Mouse (Mus musculus): Measurements from ENCODE around the gene Clip3. TPM values are rescaled to one million over a fixed set of nuclear protein-coding genes. Genes with fewer than 3 reads are reported as not detected.

Gene Clip3
- polyA plus RNA-seq, 1 experiment from 2014 or later: 3.2 TPM

DNA sequence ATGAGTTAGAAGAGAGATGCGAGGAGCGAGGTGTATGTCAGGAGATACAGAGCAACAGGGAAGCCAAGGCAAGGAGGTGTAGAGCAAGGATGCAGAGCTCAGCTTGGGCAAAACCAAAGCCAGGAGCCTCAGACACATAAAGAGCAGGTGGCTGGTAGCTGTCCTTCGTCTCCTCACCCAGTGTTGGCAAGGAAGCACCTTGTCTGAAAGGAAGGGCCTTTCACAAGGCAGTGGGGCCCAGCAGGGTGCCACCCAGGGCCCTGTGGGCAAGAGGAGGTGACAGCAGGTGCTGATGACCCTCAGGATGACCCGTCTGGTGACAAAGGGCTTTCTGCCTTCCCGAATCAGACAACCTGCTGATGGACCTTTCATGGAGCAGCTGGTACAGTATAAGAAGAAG is 43.0 kb downstream of the Clip3 start:
- Histone ChIP-seq H3K9ac (no peak overlapping the region), H3K36me3 (no peaks in the 10 kb centered on the region), H3K4me3 (no peak overlapping the region), H3K9me3 (replicated peaks) (no peaks in the 10 kb centered on the region), H3K4me2 (no peak overlapping the region), H3K27ac (no peak overlapping the region), H3K4me1 (no peaks in the 10 kb centered on the region), H3K27me3 (replicated peaks) (peaks cover 74% of the 10 kb centered on the region)
- 47% methylated on average over 5 of the region's 5 CpGs for WGBS (ENCODE audit: insufficient replicate concordance)
- ATAC-seq: no peak

DNA sequence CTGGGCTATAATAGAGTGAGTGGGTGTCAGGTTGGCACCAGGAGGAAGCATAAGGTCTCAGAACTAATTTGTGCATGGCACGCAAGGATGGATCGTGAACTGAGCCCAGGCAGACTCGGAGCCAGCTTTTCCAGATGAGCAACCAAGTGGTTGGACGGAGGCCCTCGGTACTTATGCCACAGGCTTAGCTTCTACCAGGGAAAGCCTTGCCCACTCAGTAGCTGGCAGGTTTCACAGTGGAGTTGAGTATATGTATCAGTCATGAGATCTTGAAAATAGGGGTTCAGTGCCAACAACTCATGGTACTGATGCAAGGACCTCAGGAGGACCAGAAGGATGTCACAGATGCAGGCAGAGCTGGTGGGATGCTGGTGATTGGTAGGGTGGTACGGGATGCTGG is 44.2 kb downstream of the Clip3 start:
- no peaks in the 10 kb centered on the region for H3K36me3 ChIP-seq
- ATAC-seq: no peak
- H3K27ac ChIP-seq: no peak overlapping the region
- no peaks in the 10 kb centered on the region for H3K4me1 ChIP-seq
- H3K4me2 ChIP-seq: no peak overlapping the region
- H3K9ac ChIP-seq: no peak overlapping the region
- peaks cover 68% of the 10 kb centered on the region for H3K27me3 ChIP-seq (replicated peaks)
- 62% methylated on average over 6 of the region's 6 CpGs for WGBS (ENCODE audit: insufficient replicate concordance)
- no peaks in the 10 kb centered on the region for H3K9me3 ChIP-seq (replicated peaks)
- H3K4me3 ChIP-seq: no peak overlapping the region

DNA sequence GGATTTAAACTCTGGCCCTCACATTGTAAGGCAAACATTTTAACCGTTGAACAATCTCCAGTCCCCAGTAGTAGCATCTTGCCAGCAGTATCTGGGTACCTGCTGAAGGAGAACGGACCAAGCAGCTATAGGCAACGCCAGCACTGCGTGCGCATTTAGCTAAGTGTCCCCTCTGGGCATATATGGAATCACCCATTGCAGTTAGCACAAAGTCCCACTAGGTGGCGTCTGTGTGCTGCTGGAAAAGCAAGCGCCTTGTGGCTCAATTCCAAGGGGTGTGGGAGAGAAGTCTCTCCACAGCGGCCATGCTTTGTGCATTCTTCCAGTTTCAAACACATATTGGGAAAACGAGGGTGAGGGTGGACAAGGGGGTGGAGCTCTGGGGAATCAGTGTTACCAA is 44.9 kb downstream of the Clip3 start:
- 3% methylated on average over 9 of the region's 9 CpGs for WGBS (ENCODE audit: insufficient replicate concordance)
- Histone ChIP-seq H3K27me3 (replicated peaks) (peaks cover 67% of the 10 kb centered on the region), H3K4me3 (no peak overlapping the region), H3K9me3 (replicated peaks) (no peaks in the 10 kb centered on the region), H3K4me2 (no peak overlapping the region), H3K4me1 (no peaks in the 10 kb centered on the region), H3K27ac (no peak overlapping the region), H3K9ac (no peak overlapping the region), H3K36me3 (no peaks in the 10 kb centered on the region)
- no peak for ATAC-seq

DNA sequence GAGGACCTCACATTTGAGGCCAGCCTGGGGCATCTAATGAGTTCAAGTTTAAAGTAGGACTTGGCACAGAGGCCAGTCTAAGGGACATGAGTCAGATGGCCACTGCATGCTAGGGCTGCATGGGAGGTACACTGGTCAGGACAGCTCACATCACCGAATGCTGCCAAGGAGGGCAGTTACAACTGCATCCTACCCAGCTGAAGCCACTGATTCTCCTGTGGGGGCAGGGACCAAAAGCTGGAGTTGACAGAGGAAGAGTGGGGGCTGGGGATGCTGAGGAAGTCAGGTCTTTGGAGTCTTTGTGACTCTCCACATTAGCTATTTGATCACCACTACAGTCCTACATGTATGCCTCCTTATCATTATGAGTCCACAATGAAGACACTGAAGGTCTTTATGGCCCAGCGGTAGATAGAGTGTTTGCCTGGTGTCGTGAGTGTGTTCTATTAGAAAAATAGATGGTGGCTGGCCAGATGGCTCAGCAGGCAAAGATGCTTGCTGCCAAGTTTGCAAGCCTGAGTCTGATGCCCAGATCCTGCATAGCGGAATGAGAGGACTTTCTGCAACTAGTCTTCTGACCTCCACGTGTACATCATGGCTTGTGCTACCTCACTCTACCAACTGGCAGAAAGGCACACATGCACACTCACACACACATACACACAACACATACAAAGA is 48.0 kb downstream of the Clip3 start:
- no peaks in the 10 kb centered on the region for H3K36me3 ChIP-seq
- no peak overlapping the region for H3K27ac ChIP-seq
- no peak overlapping the region for H3K4me2 ChIP-seq
- H3K9ac ChIP-seq: no peak overlapping the region
- H3K9me3 ChIP-seq (replicated peaks): no peaks in the 10 kb centered on the region
- ATAC-seq: no peak
- no peaks in the 10 kb centered on the region for H3K4me1 ChIP-seq
- H3K4me3 ChIP-seq: no peak overlapping the region
- 54% methylated on average over 5 of the region's 5 CpGs for WGBS (ENCODE audit: insufficient replicate concordance)
- peaks cover 40% of the 10 kb centered on the region for H3K27me3 ChIP-seq (replicated peaks)

DNA sequence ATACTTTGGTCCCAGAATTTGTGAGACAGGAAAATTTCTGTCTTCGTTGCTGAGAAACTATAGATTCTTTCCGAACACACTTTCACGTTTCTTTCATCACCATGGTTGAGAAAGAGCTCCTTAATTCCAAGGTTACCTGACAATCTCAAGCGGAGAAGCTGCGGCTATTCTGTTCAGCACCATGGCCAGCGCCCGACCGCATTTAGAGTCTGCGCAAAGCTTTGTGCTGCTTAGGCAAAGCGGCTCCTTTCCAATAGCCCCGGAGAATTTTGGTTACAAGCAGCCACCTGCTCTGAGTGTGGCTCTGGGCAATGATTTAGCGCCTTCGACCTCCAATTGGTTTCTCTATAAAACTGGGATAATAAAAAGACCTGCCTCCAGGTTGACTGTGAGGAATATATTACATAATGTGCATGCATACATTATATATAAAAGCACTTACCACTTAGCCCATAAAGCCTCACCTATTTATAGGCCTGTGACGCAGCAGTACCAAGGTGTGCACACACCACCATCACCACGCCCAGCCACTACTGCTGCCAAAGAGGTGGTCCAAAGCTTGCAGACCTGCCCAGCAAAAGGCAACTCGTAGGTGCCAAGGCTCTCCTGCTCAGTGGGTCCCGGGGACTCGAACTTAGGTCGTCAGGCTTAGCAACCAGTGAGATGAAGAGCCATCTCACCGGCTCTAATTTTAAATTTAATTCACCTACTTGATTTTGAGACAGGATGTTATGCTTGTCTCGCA is 55.3 kb downstream of the Clip3 start:
- no peak overlapping the region for H3K27ac ChIP-seq
- ATAC-seq: no peak
- WGBS (ENCODE audit: insufficient replicate concordance): 21% methylated on average over 21 of the region's 21 CpGs

DNA sequence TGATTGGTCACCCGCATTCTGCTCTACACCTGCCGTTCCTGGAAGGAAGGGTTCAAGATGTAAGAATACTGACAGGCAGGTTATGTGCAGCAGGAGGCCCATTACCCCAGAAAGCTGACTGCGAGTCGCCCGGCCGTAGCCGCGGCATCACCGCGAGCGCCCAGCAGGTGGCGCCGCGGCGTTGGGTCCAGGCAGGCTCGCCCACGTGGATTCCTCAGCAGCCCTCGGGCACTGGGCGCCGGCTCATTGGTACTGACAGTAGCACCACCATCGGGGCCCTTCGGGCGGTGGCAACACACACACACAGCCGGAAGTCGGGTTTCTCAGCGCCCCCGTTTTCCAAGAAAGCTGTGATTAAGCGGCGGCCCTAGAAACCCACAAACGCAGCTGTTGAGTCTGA is 56.3 kb downstream of the Clip3 start:
- Histone ChIP-seq H3K4me3 (no peak overlapping the region), H3K9ac (no peak overlapping the region), H3K9me3 (replicated peaks) (no peaks in the 10 kb centered on the region), H3K27me3 (replicated peaks) (peaks cover 47% of the 10 kb centered on the region), H3K4me1 (no peaks in the 10 kb centered on the region; the same call in 1 of the 2 replicates), H3K36me3 (no peaks in the 10 kb centered on the region), H3K4me2 (no peak overlapping the region), H3K27ac (no peak overlapping the region)
- no peak for ATAC-seq
- 3% methylated on average over 30 of the region's 30 CpGs for WGBS (ENCODE audit: insufficient replicate concordance)

More for the DNA sequence above, 55.3 kb downstream of the Clip3 start:
- Histone ChIP-seq H3K4me2 (no peak overlapping the region), H3K4me1 (no peaks in the 10 kb centered on the region; the same call in 1 of the 2 replicates), H3K36me3 (no peaks in the 10 kb centered on the region), H3K9ac (no peak overlapping the region), H3K4me3 (no peak overlapping the region), H3K9me3 (replicated peaks) (no peaks in the 10 kb centered on the region), H3K27me3 (replicated peaks) (peaks cover 47% of the 10 kb centered on the region)

DNA sequence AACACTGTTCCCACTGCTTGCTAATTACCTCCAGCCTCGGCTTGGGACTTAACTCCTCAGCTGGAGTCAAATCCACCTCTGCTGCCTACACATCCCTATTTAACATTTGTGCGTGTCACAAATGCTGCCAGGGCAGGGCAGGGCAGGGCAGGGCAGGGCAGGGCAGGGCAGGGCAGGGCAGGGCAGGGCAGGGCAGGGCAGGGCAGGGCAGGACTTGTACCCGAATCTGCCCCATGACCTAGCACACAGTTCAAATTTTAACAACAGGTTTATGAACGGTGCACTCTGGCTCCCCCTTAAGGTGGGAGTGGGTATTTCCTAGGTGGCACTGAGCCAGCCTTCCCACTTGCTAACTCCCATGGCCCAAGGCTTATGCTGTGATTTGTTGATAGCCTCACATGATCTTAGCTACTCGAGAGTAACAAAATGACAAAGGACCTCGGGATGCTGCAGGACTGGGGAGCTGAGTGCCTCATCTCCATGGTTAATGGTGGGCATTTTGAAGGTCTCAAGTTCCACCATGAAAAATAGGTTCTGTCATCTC is 61.8 kb downstream of the Clip3 start:
- no peak overlapping the region for H3K4me3 ChIP-seq
- no peaks in the 10 kb centered on the region for H3K9me3 ChIP-seq (replicated peaks)
- 21% methylated on average over 6 of the region's 6 CpGs for WGBS (ENCODE audit: insufficient replicate concordance)
- H3K27me3 ChIP-seq (replicated peaks): peaks cover 23% of the 10 kb centered on the region
- H3K36me3 ChIP-seq: no peaks in the 10 kb centered on the region
- H3K4me2 ChIP-seq: no peak overlapping the region
- ATAC-seq: 0 out of 2 replicates have a peak, but pooled peaks have one; percentile 17
- peak overlapping the region; percentile 59; the same call in 1 of the 2 replicates for H3K27ac ChIP-seq
- no peak overlapping the region for H3K9ac ChIP-seq
- H3K4me1 ChIP-seq: peaks cover 3% of the 10 kb centered on the region; the same call in 1 of the 2 replicates

DNA sequence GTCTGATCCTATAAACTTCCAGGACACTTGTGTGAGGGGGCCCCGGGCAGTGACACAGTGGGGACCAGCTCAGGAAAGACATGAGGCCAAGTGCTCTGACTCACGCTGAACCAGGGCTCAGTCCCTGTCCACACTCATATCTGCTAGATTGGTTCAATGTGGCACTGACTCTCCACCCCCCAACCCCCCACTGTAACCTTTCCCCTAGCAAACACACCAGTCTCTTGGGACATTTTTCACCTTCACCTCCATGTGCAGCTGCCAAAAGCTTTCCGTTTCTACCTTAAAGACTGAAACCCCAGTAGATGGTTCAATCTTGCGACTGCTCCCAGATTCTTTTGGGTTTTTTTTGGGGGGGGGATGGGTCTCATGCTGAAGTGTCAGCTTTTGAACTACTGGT is 62.5 kb downstream of the Clip3 start:
- H3K4me1 ChIP-seq: peaks cover 3% of the 10 kb centered on the region; the same call in 1 of the 2 replicates
- ATAC-seq: peak; percentile 44
- H3K4me3 ChIP-seq: no peak overlapping the region
- no peaks in the 10 kb centered on the region for H3K9me3 ChIP-seq (replicated peaks)
- H3K27ac ChIP-seq: peak overlapping the region; percentile 59; the same call in 1 of the 2 replicates
- H3K27me3 ChIP-seq (replicated peaks): peaks cover 19% of the 10 kb centered on the region
- no peak overlapping the region for H3K9ac ChIP-seq
- H3K36me3 ChIP-seq: no peaks in the 10 kb centered on the region
- 58% methylated on average over 4 of the region's 4 CpGs for WGBS (ENCODE audit: insufficient replicate concordance)
- H3K4me2 ChIP-seq: no peak overlapping the region

Other genes starting within 250 kb of the Clip3 start
- 0.60 and 0.87 TPM in 2 replicates for gene Zfp14, start 240.3 kb upstream of the Clip3 start, polyA plus RNA-seq (2016; fragmentation: Nextera tagmentation; extraction: Ambion mirVana)
- 1.8 and 2.0 TPM in 2 replicates for gene Zfp82, start 218.8 kb upstream of the Clip3 start, polyA plus RNA-seq (2016; fragmentation: Nextera tagmentation; extraction: Ambion mirVana)
- gene Gm26920, start 201.3 kb upstream of the Clip3 start, polyA plus RNA-seq (2016; fragmentation: Nextera tagmentation; extraction: Ambion mirVana): 0.41 and 0.99 TPM in 2 replicates
- 3.0 and 3.3 TPM in 2 replicates for gene Zfp566, start 201.2 kb upstream of the Clip3 start, polyA plus RNA-seq (2016; fragmentation: Nextera tagmentation; extraction: Ambion mirVana)
- gene Zfp260, start 197.0 kb upstream of the Clip3 start, polyA plus RNA-seq (2016; fragmentation: Nextera tagmentation; extraction: Ambion mirVana): 22.6 and 24.3 TPM in 2 replicates
- gene Zfp382, start 169.8 kb upstream of the Clip3 start, polyA plus RNA-seq (2016; fragmentation: Nextera tagmentation; extraction: Ambion mirVana): 2.5 and 3.0 TPM in 2 replicates
- 6.8 and 6.9 TPM in 2 replicates for gene Zfp146, start 122.0 kb upstream of the Clip3 start, polyA plus RNA-seq (2016; fragmentation: Nextera tagmentation; extraction: Ambion mirVana)
- 4.4 and 6.2 TPM in 2 replicates for gene Cox7a1, start 107.6 kb upstream of the Clip3 start, polyA plus RNA-seq (2016; fragmentation: Nextera tagmentation; extraction: Ambion mirVana)
- 42.6 and 49.2 TPM in 2 replicates for gene Capns1, start 92.9 kb upstream of the Clip3 start, polyA plus RNA-seq (2016; fragmentation: Nextera tagmentation; extraction: Ambion mirVana)
- gene Polr2i, start 59.8 kb upstream of the Clip3 start, polyA plus RNA-seq (2016; fragmentation: Nextera tagmentation; extraction: Ambion mirVana): 73.4 and 79.5 TPM in 2 replicates
- 75.0 and 77.3 TPM in 2 replicates for gene Tbcb, start 59.5 kb upstream of the Clip3 start, polyA plus RNA-seq (2016; fragmentation: Nextera tagmentation; extraction: Ambion mirVana)
- not detected in 2 replicates for gene Ovol3, start 56.0 kb upstream of the Clip3 start, polyA plus RNA-seq (2016; fragmentation: Nextera tagmentation; extraction: Ambion mirVana)
- gene Thap8, start 11.6 kb upstream of the Clip3 start, polyA plus RNA-seq (2016; fragmentation: Nextera tagmentation; extraction: Ambion mirVana): 0.28 TPM in 1 of 2 replicates, not detected in the other
- 11.5 and 11.9 TPM in 2 replicates for gene Wdr62, start 11.3 kb upstream of the Clip3 start, polyA plus RNA-seq (2016; fragmentation: Nextera tagmentation; extraction: Ambion mirVana)
- 24.2 and 24.5 TPM in 2 replicates for gene Alkbh6, start 17.0 kb downstream of the Clip3 start, polyA plus RNA-seq (2016; fragmentation: Nextera tagmentation; extraction: Ambion mirVana)
- gene Syne4, start 23.1 kb downstream of the Clip3 start, polyA plus RNA-seq (2016; fragmentation: Nextera tagmentation; extraction: Ambion mirVana): 11.7 and 12.1 TPM in 2 replicates
- 2.3 and 2.9 TPM in 2 replicates for gene E130208F15Rik, start 30.0 kb downstream of the Clip3 start, polyA plus RNA-seq (2016; fragmentation: Nextera tagmentation; extraction: Ambion mirVana)
- 8.1 and 8.2 TPM in 2 replicates for gene Sdhaf1, start 32.2 kb downstream of the Clip3 start, polyA plus RNA-seq (2016; fragmentation: Nextera tagmentation; extraction: Ambion mirVana)
- gene Lrfn3, start 71.0 kb downstream of the Clip3 start, polyA plus RNA-seq (2016; fragmentation: Nextera tagmentation; extraction: Ambion mirVana): 1.9 and 2.1 TPM in 2 replicates
- 51.1 and 52.7 TPM in 2 replicates for gene Tyrobp, start 122.0 kb downstream of the Clip3 start, polyA plus RNA-seq (2016; fragmentation: Nextera tagmentation; extraction: Ambion mirVana)
- 3.0 and 4.1 TPM in 2 replicates for gene Hcst, start 128.1 kb downstream of the Clip3 start, polyA plus RNA-seq (2016; fragmentation: Nextera tagmentation; extraction: Ambion mirVana)
- gene Nfkbid, start 130.0 kb downstream of the Clip3 start, polyA plus RNA-seq (2016; fragmentation: Nextera tagmentation; extraction: Ambion mirVana): 1.5 and 2.1 TPM in 2 replicates
- gene Aplp1, start 153.8 kb downstream of the Clip3 start, polyA plus RNA-seq (2016; fragmentation: Nextera tagmentation; extraction: Ambion mirVana): 7.5 and 8.2 TPM in 2 replicates
- 0.05 and 0.17 TPM in 2 replicates for gene Kirrel2, start 166.0 kb downstream of the Clip3 start, polyA plus RNA-seq (2016; fragmentation: Nextera tagmentation; extraction: Ambion mirVana)
- gene Nphs1, start 166.6 kb downstream of the Clip3 start, polyA plus RNA-seq (2016; fragmentation: Nextera tagmentation; extraction: Ambion mirVana): 0.14 and 0.18 TPM in 2 replicates
- gene Prodh2, start 201.9 kb downstream of the Clip3 start, polyA plus RNA-seq (2016; fragmentation: Nextera tagmentation; extraction: Ambion mirVana): 21.1 and 22.3 TPM in 2 replicates
- gene Arhgap33, start 243.3 kb downstream of the Clip3 start, polyA plus RNA-seq (2016; fragmentation: Nextera tagmentation; extraction: Ambion mirVana): 4.0 and 4.8 TPM in 2 replicates